Mouse (Mus musculus): ENCODE measurements around the gene Sox5.

Gene Sox5

DNA sequence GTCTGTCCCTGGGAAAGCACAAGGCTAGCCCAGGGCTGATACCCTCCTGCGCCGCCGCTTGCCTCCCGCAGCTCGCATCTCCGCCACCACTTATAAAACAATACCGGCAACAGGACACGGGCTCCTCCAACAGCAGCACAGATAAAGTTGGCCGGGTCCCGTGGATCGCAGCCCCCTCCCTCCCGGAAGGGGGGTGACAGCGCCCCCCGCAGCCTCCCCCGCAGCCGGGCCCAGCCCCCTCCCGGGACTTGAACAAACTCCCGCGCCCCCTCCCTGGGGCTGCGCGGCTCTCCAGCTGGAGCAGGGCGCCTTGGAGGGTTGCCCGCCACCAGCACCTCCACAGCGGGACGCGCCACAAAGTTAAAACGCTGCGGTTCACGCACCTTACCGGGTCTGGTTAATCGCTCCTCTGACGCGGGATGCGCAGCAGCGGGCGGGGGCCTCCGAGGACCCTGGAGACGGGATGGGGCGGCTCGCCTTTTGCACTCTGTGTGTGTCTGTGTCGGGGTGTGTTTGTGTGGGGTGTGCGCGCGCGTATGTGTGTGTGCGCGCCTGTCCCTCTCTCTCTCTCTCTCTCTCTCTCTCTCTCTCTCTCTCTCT, at the start of gene Sox5:
TSS of gene Sox5 (minus strand) at position 547 of the 600 bp plus-strand sequence.
- DNase-seq (ENCODE audit: low read depth, low spot score) = no peak

DNA sequence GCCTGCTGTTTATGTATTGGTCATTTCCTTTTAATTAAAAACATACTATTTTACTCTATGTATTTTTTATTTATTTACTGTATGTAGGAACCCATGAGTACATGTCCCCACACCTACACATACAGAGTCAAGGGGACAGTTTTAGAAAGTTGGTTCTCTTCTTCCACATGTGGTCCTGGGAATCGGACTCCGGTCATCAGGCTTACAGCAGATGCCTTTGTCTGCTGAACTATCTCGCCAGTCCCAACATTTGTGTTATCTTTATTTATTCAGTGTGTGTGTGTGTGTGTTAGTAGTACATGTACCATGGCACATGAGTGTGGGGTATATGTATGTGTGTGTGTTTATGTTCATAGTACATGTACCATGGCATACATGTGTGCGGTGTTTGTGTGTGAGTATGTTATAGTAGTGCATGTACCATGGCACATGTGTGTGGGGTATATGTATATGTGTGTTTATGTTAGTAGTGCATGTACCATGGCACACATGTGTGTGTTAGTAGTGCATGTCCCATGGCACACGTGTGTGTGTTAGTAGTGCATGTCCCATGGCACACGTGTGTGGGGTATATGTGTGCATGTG, 43.3 kb upstream of the Sox5 start:
- no peak for DNase-seq (ENCODE audit: low read depth, low spot score)

DNA sequence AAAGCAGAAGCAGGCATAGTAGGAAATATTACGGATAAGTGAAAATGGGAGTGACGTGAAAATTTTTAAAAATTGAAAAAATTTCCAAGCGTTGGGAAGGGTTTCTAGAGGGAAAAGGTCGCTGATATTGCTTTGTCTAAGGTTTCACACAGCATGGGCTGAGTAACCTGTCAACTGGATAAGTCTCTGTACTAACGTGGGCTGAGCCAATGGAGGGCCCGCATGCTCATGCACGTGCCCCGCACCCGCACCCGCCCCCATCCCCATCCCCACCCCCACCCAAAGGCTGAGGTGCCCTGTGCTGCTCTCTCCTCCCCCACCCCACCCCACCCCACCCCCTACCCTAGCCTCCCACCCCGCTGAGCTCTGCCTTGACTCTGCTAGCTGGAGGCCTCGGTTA, 42.4 kb upstream of the Sox5 start:
- no peak for DNase-seq (ENCODE audit: low read depth, low spot score)

DNA sequence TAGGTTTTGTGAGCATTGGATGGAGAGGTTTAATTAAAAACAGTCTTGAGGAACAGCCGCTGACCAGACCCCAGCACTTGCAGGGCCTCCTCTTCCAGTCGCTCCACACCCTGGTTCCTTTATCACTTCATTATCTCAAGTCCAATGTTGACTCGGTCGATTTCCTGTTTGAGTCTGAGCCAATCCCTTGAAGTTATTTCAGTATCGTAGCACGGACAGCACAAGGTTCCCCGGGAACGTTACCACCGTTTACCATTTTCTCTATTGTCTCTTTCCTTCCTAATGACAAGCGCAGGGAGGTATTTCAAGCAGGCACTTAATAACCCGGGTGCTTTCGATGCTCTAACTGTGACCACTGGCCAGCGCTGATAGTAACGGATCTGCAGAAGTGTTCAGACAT, 40.8 kb upstream of the Sox5 start:
- DNase-seq (ENCODE audit: low read depth, low spot score) = no peak

DNA sequence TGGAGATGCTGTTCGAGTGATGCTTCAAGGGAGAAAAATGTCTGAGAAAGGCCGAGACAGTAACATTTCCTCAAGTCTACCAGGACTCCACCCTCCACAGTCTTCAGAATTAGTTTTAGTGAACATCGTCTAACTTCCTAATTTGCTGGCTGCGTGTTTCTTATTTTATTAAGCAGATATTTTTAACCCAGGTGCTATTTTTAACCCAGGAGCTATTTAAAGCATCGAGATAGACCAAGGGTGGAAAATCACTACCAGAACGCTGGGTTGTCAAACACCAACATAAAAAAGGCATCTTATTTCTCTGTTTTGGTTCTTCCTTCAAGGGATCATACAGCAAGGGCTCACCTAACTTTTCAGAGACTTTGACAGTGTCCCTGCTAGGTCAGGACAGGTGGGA, 39.2 kb upstream of the Sox5 start:
- DNase-seq (ENCODE audit: low read depth, low spot score) = no peak

DNA sequence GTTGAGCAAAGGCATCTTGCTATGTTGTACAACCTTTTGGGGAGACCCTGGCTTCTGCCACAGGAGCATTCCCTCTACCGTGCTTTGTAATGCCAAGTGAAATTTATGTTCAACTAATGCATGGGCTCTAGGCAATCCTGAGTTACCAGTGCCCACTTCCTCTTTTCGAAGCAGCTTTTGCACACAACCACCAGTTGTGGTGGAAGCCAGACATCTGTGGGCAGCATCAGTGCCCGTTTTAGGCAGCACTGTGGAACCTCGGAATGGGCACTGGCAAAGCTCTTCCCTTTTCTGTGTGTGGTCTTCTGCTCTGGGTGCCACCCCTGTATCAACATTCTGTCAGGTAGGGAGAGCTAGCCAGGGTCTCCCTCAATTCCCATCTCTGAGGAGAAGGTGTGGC, 36.2 kb upstream of the Sox5 start:
- DNase-seq (ENCODE audit: low read depth, low spot score) = peak; percentile 3

DNA sequence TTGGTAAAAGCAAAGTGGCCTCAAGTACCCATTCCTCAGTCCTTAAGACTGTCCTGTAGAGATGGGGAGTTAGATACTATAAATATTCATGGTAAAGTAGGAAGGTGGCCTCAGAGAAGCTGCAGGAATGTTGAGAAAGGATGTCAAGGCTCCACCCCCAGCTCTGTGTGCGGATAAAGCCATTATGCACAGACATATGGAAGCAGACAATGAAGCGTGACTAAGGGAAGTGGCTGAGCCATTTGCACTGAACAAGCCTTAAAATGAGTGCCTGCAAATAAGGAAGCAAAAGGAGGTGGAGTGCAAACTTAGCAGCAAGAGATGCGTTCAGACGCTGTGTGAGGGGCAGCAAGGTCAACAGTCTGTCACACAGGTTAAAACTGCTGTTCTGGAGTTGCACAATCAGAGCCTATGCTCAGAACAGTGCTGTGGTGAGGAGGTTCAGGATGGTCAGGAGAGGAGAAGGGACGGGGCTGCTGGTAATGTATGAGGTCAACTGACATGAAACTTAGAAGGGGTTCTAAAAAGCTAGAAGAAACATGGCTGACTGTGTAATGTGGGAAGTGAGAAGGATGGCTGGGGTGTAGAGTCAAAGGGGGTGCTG, 35.7 kb upstream of the Sox5 start:
- DNase-seq (ENCODE audit: low read depth, low spot score) = peak; percentile 19

DNA sequence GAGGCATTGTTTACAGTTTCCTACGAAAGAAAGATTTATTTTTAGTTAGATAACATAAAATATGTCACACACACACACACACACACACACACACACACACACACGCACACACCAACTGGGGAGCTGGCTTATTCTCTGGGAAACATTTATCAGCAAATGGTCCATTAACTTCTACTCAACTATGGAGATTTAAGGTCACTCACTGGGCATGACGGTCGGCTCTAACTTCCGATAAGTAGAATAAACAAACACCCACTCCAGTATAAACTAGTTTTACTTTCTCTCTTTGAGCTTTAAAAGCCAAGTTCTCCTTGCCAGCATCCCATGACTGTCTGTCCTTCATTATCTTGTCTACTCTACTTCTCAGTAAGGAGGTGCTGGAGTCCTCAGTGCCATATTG, 33.8 kb upstream of the Sox5 start:
- no peak for DNase-seq (ENCODE audit: low read depth, low spot score)

DNA sequence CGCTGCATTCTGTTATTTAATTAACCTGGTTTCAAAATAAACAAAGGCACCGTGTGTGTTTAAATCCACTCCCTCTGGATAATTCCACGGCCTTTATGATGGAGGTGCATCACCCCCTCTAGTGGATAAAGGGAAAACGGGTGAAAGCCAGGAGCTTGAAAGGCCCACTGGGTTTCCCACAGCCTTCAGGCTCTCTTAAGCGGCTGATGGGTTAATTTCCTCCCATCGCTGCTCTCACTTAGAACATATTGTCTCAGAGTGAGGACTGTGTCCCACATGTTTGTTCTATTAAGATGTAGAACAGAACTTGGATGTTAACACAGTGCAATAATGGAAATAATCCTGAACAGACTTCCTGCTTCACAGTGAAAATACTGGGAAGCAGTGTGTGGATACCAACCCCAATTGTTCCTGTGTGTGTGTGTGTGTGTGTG, 33.2 kb upstream of the Sox5 start:
- peak; percentile 42 for DNase-seq (ENCODE audit: low read depth, low spot score)

DNA sequence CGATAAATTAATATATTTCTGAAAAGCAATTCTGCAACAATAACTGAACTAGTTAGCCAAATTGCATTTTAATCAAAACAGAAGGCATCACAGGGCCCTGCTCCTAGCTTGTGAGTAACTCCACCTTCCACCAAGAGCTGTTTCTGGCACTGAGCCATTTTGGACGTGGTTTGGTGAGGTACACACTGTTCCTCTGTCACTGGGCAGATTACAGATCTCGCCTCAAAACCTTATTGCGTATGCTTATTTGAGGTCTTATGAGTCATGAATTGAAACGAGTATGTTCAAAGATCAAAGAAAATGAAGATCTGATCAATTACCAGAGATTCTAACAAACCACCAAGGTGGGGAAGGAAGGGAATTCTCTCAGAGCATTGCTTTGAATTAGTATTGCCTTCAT, 22.5 kb upstream of the Sox5 start:
- no peak for DNase-seq (ENCODE audit: low read depth, low spot score)

DNA sequence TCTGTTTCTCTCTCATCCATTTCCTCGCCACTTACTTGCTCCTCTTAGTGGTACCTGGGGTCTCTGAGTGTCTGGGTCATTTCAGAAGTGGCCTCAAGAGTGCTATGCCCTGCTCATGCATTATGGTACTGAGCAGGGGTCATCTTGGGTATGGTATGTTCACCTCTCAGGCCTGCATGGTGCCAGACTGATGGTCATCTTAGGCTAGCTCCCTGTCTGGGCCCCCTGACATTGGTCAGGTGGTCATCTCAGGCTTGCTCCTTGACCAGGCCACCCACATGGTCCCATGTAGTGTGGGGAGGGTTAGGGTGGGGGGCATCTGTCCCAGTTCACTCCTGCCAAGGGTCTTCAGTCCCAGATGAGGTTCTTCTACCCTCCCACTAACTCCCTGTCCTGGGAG, 21.3 kb upstream of the Sox5 start:
- no peak for DNase-seq (ENCODE audit: low read depth, low spot score)

DNA sequence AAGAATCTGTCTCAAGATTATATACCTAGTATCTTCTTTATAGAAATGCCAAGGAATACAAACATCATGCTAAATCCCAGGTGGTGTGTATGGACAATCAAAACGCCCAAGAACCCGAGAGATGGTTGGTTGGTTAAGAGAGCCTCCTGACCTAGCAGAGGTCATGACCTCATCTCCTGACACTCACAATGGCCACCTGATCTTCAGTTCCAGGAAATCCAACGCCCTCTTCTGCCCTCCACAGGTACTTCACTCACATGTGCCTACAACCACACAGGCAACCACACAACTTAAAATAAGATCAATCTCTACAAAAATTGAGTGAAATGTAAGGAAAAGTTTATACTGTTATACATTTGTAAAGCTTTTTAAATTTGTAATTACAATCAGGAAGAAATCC, 12.6 kb upstream of the Sox5 start:
- DNase-seq (ENCODE audit: low read depth, low spot score) = no peak

DNA sequence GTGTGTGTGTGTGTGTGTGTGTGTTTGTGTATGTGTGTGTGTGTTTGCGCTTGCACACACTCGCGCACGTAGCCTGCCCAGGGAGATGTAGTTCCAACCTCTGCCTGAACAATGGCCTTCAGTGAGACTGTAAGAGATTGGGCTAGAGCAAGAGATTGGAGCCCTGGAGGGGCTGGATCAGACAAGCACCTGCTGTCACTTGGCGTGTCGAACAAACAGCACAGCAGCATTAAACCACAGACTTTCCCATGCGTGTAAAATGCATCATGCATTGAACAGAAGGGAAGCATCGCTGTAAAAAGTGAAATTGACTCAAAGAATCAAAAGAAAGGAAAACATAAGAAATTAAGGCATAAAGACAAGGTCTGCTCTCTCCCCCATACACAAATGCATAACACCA, 11.1 kb upstream of the Sox5 start:
- DNase-seq (ENCODE audit: low read depth, low spot score) = no peak

DNA sequence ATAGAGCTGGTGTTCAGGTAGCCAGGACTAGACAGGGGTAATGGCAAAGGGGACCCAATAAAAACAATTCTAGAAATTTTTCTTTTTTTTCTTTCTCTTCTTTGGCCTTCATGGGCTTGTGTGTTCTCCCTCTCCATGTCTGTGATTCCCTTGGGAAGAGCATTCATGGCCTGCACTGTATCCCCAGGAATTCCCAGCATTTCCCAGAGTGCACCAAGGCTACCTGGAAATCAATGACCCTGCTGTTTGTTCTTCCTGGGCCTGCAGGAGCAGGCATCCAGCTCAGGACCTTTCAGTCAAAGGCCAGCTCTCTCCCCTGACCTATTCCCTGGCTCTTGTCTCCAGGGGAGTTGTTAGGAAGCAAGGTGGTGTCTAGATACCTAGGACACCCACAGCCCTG, 1.5 kb upstream of the Sox5 start:
- DNase-seq (ENCODE audit: low read depth, low spot score) = no peak

DNA sequence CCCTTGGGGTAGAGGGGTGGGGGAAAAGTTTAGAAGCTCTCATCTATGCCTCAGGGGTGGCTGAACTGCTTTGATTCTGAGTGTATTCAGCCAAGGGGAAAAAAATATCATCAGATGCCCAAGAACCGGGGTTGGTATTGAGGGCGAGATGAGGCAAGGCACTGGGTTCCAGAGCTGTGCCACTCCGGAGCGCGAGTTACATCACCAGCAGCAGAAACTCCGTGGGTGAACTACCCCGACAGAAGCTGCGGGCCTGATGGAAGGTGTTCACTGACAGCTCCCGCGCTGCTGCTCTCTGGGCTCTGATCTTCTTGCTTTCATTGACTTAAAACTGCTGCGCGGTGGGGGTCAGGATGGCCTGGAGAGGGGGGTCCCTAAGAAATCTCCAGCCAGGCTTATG, 1.1 kb upstream of the Sox5 start:
- no peak for DNase-seq (ENCODE audit: low read depth, low spot score)

DNA sequence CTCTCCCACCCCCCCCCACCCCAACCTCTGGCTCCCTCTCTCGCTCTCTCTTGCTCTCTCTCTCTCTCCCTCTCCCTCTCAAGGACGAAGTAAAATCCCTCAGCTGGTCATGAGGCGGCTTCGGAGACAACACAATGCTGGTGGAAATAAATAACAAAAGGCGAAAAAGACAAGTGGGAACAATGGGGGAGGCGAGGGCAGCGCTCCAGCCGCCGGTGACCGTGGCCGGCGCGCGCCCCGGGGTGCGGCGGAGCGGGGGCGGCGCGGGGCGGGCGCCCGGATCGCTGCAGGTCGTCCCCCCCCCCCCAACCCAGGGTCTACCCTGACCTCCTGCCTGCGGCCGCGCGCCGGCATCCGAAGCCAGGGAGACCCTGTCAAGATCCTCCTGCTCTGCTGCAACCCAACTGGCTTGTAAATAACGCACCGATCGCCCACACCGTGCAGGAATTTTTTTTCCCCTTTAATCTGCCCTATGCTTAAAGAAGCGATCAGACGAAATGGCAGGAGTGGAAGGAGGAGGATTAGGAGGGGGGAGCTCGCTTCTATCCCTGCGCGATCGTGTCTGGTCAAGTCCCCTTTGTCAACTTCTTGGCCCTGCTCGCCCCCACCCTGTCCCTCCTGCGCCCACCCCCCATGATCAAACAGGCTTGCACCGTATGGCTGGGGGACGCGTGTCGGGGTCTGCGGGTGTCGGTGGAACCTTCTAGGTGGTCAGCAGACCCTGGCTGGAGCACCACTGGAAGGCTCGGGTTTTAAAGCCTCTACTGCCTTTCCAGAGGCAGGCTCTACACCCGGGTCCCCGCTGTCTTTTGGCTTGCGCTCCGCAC, 467 bp upstream of the Sox5 start:
- DNase-seq (ENCODE audit: low read depth, low spot score) = no peak

DNA sequence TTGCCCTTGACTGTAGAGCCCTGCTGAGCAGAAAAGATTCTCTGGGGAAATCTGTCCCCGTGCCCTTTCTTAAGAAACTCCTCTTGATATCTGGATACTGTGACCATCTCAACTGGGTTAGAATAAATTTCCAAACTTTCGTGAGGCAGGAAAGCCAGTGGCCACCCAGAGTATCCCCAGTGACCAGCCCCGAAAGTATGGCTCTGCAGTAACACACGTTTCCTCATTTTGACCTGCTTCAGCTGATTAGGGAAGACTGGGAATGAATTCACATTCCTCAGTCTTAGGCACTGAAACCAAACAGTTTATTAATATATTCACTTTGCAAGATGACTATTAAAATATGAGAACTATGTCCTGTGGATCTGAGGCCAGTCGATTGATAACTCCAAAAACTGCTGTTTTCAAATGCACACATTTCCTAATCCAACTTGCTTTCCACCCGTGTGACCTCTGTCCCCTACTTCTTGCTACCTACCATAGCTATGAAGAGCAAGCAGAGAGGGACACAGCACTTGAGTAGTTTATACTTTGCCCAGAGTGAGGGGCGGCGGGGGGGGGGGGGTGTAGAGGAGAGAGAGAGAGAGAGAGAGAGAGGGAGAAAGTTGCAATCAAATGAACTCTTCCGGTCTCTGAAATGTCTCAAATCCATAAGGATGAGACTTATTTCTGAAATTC, 1.0 kb downstream of the Sox5 start:
- no peak for DNase-seq (ENCODE audit: low read depth, low spot score)

DNA sequence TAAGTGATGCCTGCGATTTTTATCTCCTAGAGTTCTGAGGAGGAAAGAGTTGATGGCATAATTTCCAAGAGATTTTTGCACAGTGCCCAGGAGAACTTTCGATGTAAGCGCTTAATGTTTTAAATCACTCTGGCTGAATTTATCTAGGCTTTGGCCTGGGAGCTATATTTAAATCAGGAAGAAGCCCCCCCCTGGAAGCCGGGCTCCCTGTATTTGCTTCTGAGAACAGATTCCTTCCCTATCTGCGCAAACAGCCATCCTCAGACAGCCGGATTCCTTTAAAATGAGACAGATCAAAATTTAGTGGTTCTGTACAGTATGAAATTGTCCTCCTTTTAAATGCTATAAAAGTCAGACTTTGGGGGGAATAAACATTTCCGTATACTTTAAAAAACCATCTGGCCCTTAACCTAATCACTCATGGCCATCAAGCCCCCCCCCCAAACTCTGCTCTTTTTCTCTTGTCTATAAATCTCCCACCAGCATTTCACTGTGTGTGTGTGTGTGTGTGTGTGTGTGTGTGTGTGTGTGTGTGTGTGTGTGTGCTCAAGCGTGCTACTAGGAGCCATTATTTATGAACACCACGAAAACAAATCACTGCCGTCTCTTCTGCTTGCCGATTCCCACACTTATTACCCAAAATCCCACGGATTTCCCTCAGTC, 1.7 kb downstream of the Sox5 start:
- DNase-seq (ENCODE audit: low read depth, low spot score) = no peak

DNA sequence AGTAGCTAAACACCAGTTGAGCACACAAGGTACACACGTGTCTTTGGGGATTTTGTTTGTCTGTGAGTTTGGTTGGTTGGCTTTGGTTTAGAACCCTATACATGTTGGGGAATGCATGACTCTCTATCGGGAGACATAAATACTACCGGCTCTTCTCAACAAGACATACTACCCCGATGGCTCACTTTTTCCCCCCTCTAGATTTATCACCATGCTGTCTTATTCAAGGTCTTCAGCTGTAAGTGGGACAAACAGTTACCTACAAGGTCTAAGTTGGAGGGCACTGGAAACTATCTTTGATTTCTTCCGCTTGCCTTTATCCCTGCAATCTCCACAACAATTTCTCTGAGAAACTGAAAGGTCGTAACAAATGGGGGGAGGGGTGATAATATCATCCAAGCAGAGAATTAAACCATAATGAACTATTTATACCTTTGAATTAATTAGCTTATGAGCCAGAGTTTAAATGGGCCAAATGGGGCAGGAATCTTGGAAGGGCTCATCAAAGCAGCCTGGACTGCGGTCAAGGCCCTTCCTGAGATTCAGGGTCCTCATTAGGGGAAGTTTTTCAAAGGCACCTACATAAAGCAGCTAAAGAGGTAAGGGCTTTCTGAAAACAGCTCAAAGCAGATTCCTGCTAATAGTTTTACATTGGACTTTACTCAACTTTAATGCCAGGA, 4.3 kb downstream of the Sox5 start:
- no peak for DNase-seq (ENCODE audit: low read depth, low spot score)

DNA sequence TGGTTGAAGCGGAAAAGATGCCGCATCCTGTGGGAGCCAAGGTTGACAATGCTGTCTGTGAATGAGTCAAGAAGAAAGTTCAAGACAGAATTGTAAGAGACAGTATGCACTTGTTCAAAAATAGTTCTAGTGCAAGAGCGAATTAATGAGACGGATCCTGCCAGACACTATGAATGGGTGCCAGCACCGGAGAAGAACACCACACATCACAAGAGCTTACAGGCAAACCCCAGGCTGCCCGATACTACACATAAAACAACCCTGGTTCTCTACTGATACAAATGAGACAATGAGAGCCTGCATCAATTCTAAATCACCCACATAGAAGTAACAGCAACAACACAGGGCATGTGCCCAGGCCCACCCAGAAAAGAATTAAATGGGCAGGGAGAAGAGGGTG, 8.0 kb downstream of the Sox5 start:
- no peak for DNase-seq (ENCODE audit: low read depth, low spot score)

DNA sequence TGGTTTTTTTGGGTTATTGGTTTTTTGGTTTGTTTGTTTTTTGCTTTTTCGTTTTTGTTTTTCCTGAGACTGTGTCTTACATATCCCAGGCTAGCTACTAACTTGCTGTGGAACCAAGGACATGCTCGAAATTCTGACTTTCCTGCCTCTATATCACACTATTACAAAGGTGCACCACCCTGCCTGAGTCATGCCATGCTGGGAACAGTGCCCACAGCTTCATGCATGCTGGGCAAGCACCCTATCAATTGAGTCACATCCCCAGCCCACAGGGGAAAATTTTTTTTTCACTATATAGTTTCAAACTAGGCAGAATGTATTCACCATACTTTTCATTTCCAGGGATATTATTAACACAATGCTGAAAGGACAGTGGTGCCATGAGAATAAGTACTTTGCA, 8.8 kb downstream of the Sox5 start:
- no peak for DNase-seq (ENCODE audit: low read depth, low spot score)

All from telencephalon, adult 2 months (tissue).